Mouse (Mus musculus) spleen, adult 2 months (tissue): ENCODE results near the gene Dlgap4.

Experiments used
- CTCF ChIP-seq: fragments of 200-500 bp; IDR thresholded peaks from 2 replicates; pipeline ENCODE4 v1.5.1; 2011; ENCODE audit warnings: mild to moderate bottlenecking, inconsistent platforms; ENCODE audit not compliant: insufficient read depth, insufficient read length, insufficient replicate concordance; ENCODE audit errors: extremely low read depth
- POLR2A ChIP-seq: fragments of 200-500 bp; IDR thresholded peaks from 2 replicates; pipeline ENCODE4 v1.6.1; 2011; ENCODE audit warnings: low read depth, low read length, inconsistent platforms

DNA sequence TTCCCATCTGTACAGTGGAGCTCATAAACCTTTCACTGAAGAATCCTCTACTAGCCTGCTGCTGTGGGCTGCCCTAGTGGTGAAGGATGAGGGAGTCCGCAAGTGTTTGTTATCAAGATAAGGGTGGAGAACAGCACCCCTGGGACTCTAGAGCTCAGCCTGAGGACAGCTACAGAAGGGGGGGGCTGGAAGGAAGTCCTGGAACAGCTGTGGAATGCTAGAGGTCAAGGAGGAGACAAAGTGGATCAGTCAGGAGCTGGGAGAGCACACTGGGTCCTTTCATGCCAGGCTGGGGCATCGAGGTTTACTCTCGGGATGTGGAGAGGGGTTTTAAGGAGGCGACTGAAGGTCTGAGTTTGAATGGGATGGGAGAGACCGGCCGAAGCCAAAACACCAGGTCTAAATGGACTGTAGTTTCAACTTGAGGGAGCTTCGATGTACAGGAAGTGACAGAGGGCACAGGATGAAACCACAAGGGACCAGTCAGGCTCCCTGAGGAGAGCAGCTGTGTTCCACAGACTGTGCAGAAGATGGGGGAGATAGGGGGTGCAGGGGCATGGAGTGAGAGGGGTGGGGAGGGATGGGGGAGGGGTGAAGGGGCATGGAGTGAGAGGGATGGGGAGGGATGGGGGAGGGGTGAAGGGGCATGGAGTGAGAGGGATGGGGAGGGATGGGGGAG is 164.0 kb downstream of the Dlgap4 start:
- TF ChIP-seq CTCF (no peak), POLR2A (no peak)
